Mouse (Mus musculus) layer of hippocampus, adult 18-20 months (tissue): ENCODE results near the gene Olfr464. TPM values are rescaled to one million over a fixed set of nuclear protein-coding genes. Genes with fewer than 3 reads are reported as not detected.

ENCODE experiments used
- DNase-seq, 2 experiments: peaks; one replicate each; pipeline ENCODE4 v3.0.0; 2022; ENCODE audit warnings: low spot score in 2 of 2
- long read RNA-seq: library from polyadenylated mRNA; stranded (forward); transcript quantifications from one replicate; pipeline ENCODE4 v2.0.0, GENCODE M21; 2021
- total RNA-seq, 2 experiments: library from RNA; stranded (reverse); gene quantifications; 2 replicates each; pipeline ENCODE4 v1.2.3; 2021

The Olfr464 gene
- total RNA-seq = not detected
- long read RNA-seq = 0 reads

DNA sequence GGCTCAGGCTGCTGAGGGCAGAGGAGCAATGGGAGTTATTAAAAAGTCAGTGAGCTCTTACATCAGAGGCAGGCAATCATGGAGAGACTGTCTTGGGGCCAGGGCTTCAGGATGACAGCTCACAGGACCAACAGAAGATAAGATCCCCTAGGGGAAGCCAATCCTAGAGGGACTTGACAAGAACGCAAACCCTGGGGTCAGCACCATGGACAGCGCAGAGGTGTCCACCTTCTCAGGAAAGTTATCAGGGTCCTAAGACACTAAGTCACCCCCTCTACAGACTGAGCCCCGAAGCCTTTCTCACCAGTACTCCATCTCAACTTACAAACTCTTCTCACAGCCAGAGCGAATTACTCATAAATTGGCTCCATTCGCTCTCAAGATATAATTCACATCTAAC, at the start of gene Olfr464:
TSS of gene Olfr464 (minus strand) at position 2 of the 400 bp plus-strand sequence.
- DNase-seq = no peak

DNA sequence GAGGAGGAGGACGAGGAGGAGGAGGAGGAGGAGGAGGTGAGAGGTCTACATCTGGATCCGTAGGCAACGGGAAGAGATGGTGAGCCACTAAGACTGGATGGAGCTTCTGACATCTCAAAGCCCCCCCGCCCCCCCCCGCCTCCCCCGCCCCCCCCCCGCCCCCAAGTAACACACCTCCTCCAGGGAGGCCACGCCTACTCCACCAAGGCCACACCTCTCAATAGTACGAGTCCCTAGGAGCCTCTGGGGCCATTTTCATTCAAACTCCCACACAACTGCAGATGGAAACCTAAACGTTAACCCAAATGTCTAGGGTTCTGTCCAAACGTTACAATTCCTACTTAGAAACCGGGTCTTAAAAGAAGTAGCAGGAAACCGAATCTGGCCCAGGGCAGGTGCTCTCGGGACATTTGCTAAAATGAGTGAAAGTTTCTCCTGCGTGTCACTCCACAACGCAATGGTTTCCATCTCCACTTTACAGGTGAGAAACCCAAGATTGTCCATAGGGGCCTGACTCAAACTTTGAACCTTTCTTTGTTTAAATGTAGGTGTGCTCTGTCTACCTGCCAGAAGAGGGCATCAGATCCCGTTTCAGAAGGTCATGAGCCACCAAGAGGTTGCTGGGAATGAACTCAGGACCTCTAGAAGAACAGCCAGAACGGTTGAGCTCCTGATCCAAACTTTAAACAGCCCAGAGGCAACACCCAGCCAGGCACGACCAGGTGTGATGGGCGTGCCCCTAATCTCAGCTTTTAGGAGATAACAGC, 47.8 kb upstream of the Olfr464 start:
- no peak for DNase-seq

DNA sequence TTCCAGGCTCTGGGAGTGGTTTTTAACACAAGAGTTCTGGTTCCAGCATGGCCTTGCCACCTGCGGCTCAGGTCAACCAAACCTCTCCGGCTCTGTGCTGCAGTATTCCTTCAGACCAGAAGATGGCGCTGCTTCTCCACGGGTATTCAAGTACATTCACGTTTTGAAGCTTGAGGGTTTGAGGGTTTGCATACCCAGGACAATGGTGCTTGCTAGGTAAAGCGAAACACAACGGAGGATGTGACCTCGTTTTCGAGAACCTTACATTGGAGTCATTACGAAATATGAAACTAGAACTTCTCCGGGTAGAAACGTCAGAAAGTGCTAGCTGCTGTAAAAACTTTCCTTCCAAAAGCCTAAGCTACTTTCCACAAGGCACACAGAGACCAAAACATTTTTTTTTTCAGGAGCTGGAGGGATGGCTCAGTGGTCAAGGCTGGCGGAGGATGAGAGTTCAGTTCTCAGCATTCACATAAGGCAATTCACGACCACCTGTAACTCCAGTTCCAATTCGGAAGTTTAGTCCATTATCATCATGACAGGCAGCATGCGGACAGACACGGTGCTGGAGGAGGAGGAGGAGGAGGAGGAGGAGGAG, 47.0 kb upstream of the Olfr464 start:
- DNase-seq = peak; percentile 58 to 90

DNA sequence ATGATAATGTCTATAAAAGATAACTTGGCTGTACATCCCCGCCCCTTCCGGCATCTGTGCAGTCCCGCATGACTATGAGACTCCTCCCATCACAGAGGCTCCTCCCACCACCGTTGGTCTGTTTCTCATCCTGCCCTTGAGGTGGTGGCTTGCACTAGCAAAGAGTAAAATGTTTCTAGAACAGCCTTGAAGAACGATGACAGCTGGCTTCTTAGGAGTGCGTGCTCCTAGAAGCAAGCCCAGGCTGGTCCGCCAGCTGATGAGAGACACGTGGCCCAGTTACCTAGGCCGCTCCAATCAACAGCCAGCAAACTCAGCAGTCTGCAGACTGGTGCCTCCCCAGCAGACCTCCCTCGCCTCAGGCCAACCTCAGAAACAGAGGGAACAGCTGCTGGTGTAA, 45.4 kb upstream of the Olfr464 start:
- no peak for DNase-seq

DNA sequence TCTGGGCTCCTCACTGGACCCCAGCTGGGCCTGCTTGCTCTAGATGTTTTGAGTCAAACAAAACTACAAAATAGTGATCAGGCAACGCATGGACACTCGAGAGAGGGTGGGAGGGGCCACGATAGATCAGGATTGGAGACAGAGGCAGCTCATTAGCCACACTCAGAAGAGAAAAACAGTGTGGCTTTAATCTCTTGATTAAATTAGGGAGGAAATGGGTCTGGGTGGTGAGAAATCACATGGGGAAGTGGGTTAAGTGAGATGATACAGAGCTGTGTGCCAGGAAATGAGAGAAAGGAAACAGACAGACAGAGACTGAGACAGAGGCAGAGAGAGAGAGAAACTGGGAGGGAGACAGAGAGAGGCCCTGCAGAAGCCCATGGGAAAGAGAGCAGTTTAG, 44.5 kb upstream of the Olfr464 start:
- DNase-seq = no peak

DNA sequence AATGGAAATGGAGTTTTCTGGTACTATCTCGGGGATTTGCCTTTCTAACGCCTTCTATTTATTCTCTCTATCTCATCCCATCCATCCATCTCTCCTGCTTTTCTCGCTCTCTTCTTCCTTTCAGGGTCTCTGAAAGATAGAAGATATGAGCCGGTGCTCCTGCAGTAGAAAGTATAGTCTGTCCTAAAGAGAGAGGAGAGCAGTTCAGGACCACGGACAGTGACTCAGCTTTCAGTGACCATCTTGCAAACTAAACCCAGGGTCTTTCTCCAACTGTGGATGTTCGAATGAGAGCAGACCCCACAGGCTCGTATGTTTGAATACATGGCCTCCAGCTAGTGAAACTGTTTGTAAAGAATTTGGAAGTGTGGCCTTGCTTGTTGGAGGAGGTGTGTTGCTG, 36.3 kb upstream of the Olfr464 start:
- DNase-seq = no peak

DNA sequence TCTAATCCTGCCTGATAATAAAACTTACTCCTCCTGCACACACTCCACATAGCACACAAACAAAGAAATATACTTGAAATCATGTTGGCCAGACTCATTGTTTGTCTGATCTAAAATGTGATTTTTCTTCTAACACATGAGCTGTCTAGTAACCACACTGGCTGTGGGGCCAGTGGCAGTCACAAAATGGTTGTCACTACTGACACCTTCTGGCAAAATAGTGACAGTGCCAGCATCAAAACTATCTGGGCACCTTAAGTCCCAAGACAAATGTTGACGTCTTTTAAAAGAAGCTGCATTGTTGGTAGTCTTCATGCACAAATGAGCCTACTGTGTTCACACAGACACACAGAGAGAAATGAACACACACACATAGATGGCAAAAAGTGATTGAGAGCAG, 34.4 kb upstream of the Olfr464 start:
- DNase-seq = no peak

DNA sequence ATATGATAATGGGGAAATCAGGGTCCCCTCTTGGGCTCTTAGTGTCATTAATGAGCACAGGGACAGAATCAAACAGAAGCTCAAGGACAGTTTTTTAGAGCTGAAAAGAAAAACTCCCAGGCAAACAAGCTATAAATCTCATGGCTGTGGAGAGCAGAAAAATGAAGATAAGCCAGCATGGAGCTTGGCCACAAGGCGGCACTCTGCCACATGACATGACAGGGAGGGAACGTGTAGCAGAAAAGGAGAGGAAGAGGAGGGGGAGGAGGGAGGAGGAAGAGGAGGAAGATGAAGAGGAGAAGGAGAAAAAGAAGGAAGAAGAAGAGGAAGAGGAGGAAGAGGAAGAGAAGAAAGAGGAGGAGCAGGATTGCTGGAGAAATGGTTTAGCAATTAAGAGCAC, 29.2 kb upstream of the Olfr464 start:
- DNase-seq = no peak

DNA sequence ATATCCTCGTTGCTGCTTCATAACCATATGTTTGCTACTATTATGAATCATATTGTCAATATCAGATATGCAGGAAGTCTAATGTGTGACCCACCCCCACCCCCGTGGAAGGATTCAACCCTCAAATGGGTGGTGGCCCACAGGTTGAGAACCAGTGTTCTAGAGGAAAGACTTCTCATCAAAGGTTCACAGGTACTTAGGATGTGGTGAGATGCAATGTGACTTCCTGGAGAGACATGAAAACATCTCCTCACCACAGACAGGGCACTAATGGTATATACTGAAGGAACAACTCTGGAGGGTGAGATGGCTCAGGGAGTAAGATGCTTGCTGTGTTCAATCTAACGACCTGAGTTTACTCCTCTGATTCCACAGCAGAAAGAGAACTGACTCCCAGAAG, 14.7 kb upstream of the Olfr464 start:
- DNase-seq = no peak

DNA sequence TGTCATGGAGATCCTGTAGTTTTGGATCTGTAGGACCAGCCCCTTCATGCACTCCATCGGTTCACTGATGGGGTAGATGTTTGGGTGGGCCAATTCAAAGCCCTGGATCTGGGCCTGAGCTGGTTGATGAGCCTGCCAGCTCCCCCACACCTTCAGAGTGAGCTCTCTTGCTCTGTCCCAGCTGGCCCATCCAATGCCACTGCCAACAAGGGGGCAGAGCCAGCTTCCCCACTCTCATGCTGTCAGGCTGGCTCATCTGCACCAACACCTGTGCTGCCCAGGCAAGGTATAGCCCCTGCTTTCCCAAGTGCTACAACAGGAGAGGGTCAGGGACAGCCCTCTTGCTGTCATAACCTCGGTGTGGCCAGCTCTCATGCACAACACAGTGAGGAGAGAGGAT, 13.0 kb upstream of the Olfr464 start:
- DNase-seq = no peak

DNA sequence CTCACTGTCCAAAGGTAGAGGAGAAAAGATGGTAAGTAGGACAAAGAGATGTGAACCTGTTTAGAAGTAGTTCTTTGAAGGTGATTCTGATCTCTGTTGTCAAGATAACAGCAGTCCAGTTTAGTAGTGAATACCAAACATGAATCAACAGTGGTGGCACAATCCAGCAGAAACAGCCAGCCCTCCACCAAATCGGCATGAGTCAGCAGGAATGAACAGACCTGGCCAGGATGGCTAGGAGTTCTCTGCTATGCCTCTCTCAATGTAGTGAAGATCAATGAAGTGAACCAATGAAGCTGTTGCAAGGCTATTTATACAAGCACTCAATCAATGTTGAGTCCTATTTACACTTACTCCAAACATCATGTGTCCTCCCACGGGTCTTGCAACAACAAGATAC, 9.6 kb upstream of the Olfr464 start:
- no peak for DNase-seq

DNA sequence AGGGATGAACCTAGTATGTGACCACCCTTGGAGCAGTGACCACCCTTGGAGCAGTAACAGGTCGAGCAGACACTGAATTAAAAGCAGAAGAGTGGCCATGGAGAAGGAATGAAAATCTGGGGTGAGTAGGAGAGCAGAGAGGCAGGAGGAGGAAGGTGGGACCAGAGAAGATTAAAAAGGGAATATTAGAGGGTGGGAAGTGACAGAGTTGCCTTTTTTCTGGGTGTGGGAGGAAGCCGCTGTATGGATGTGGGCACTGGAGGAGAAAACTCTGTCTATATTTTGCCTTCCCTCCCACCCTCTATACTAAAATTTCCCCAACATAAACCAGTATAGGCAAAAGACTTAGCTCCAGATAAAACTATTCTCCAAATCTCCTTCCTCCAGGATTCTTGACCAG, 466 bp downstream of the Olfr464 start:
- no peak for DNase-seq

DNA sequence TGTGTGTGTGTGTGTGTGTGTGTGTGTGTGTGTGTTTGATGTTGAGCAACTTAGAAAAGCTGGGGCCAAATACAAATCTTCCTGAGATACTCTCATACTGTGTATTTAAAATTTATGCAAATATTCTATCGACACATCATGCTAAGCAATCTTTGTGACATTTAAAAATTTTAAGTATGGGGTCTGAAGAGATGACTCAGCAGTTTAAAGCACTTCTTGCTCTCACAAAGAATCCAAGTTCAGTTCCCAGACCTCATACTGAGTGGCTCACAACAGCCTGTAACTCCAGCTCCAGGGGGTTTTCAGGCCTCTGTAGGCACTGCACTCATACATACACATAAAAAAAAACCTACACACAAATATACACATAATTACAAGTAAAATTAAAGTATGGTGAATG, 4.8 kb downstream of the Olfr464 start:
- no peak for DNase-seq

DNA sequence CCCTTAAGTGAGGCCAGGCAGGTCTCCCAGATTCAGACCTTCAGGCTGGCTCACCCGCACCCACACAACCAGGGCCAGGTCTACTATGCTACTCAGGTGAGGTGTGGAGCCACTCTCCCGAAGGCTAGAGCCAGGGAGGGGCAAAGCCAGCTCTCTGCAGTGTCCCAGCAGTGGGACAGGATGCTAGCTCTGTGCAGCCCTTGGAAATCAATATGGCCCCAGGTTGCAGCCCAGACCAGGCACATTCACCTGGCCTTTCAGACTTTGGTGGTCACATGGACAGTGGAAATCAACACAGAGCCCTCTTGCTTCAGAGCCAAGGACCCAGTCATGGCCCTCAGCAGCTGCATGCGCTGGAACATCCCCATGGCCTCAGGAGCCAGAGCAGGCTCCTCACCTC, 16.4 kb downstream of the Olfr464 start:
- no peak for DNase-seq

DNA sequence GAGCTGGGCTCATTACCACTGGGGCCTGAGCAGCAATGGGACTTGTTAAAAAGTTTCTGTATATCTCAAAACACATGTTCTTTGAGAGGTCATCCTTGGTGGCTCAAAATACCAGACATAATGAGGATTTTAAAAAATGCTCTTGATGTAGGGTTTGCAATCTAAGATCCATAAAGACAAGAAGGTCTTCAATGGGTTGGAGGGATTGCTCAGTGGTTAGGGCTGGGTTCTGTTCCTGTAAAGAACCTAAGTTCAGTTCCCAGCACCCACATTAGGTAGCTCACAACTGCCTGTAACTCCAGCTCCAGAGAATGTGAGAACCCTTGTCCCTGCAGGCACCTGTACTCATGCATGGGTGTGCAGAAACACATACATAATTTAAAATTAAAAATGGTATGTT, 23.5 kb downstream of the Olfr464 start, which contains the start of gene Olfr463:
TSS of gene Olfr463 (minus strand) at position 101 of the 400 bp plus-strand sequence.
- no peak for DNase-seq

DNA sequence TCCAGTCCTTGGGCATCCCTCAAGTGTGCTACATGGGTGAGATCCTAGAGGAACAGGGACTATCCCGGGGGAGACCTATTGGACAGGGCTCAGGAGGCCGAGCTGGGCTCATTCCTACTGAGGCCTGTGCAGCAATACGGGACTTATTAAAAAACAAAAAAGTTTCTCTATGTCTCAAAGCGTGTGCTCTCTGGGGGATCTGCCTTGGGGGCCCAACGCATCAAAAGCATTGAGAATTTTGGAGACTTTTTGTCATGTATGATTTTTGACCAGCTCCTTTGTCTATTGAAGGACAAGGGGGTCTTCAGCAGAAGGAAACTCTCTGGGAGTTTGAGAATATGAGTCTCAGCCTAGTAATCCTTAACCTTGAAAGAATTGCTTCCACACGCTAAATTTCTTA, 28.6 kb downstream of the Olfr464 start, which contains the start of gene Olfr462:
TSS of gene Olfr462 (minus strand) at position 101 of the 400 bp plus-strand sequence.
- no peak for DNase-seq

DNA sequence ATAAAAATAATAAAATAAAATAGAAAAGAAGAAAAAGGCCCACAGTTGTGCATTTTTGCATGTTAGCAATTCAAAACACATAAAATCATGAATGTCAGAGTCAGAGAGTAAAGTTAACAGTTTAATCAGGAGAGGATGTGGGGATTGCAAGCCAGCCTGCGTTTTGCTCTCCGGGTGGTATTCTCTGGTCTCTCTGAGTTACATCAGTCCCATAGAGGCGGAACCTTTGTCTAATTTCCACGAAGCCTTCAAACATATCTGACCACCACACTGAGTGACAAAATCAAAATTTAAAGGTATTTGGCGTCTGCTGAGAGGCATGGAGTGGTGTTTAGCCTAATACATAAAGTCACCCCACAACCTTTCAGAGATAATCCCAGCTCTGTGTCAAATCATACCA, 35.9 kb downstream of the Olfr464 start:
- DNase-seq = no peak

DNA sequence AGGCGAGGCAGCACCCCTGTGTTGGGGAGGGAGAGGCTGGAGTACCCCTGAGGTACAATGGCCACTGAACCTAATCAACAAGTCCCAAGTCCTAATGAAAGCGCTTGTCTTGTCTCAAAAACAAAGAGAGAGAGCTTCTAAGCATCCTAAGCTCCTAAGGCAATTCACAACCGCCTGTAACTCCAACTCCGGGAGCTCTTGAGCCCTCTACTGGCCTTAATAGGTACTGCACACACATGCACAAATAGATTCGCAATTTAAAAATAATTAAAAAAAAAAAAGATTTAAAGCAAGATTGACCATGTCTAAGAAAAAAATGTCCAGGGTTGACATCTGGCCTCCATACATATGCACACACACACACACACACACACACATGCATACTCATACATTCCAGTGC, 37.3 kb downstream of the Olfr464 start:
- no peak for DNase-seq

DNA sequence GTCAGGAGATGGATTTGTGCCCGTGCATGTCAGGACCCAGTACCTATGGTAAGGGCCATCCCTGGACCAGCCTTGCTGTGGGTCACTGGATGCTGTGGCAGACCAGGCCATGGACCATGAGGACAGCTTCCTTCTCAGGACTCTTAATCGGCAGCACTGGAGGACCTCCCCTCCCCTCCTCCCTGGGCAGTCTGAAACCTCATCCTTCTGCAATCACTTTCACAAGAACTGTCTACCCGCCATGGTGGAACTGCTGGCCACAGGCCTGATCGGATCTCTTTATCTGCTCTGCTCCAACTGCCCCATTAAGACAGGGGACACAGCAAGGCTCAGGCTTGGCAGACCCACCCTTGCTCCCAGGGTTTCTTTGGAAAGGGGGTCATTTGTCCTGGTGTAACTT, 39.1 kb downstream of the Olfr464 start:
- no peak for DNase-seq

DNA sequence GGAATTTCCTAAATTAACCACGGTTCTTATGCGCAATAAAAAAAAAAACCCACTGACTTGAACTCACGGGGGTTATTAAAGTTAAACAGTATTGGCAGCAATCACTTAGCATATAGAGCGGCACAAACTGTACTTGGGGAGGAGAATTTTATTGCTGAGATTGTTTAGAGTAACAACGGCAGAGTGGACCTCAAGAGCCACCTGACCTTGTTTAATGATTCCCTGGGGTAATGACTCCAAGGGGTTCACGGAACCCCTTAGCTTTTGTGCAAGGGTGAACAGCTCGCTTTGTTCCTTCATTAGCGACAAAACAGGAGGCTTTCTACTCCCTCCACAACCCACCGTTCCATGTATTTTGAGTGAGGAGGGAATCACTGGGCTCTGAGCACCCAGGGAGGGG, 40.9 kb downstream of the Olfr464 start:
- no peak for DNase-seq

DNA sequence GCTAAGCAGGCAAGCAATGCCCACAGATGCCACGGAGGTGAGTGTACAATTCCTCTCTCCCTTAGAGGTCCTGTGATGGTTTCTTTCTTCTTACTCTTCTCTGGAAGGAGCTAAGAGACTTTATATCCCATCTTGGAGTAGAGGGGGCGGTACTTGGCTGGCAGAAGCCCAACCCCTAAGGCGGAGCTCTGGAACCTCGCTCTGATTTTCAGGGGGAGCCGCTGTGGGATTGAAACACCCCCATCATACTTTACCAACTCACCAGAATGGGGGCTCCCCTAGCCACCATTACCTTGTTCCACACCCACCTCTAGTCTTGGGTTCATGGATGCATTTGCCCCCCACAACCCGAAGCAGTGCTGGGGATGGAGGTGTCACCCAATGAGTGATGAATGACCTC, 45.3 kb downstream of the Olfr464 start, which contains the start of gene Epx:
TSS of gene Epx (minus strand) at position 101 of the 400 bp plus-strand sequence.
- DNase-seq = no peak

DNA sequence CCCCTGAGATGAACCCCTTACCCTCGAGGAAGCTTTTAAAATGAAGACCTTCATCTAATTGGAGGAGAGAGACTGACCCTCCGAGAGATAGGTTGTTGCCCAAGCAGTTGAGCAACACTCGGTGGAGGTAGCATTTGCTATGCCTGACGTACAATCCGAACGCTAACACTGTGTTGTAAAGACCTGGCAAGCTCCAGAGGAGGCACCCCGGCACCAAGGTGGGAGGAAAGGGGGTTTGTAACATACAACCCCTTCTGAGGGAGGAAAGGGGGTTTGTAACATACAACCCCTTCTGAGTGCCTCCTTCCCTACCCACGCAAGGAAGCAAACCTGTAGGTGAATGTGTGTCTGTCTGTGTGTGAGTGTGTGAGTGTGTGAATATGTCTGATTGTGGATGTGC, 49.0 kb downstream of the Olfr464 start:
- DNase-seq = no peak

DNA sequence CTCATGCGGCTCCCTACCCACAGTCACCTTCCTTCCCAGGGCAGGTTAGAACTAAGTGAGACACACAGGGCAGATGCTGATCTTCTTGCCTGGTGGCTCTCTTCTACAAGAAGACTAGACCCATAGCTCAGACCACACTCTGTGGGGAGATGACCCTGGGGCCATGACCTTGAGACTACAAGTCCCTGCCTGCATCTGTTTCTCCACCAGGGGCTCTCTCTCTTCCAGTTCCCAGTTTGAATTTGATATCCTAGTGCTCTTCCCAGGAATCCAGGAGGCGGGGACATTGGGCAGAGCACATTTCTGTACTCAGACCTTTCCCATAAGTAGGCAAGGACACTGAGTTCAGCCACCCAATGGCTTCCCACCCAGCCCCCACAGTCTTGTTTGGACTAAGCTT, 50.7 kb downstream of the Olfr464 start:
- DNase-seq = no peak
